Mouse (Mus musculus): ENCODE data around the gene Zc3hav1.

The Zc3hav1 gene

GRCm38 (mm10) chr6:38292871-38293646 lies 61.3 kb downstream of the Zc3hav1 start:
- no peak for DNase-seq

- DNase-seq, result no peak
Observed at GRCm38 (mm10) chr6:38284422-38284821, 70.0 kb downstream of the Zc3hav1 start.

GRCm38 (mm10) chr6:38264466-38264865 lies 89.9 kb downstream of the Zc3hav1 start:
- DNase-seq, result no peak

GRCm38 (mm10) chr6:38263393-38264159 lies 90.8 kb downstream of the Zc3hav1 start:
- no peak for DNase-seq

GRCm38 (mm10) chr6:38261877-38262276 lies 92.5 kb downstream of the Zc3hav1 start:
- no peak for DNase-seq

GRCm38 (mm10) chr6:38257506-38257905 lies 96.9 kb downstream of the Zc3hav1 start:
- DNase-seq, result no peak

GRCm38 (mm10) chr6:38256793-38257192 lies 97.6 kb downstream of the Zc3hav1 start:
- no peak for DNase-seq

GRCm38 (mm10) chr6:38255794-38256193 lies 98.6 kb downstream of the Zc3hav1 start:
- no peak for DNase-seq
